Mouse (Mus musculus): Measurements from ENCODE around the gene Esyt3. TPM values are rescaled to one million over a fixed set of nuclear protein-coding genes. Genes with fewer than 3 reads are reported as not detected.

Gene Esyt3
- polyA plus RNA-seq (2014; fragmentation: Nextera tagmentation; extraction: Ambion mirVana): 0.29 and 0.58 TPM in 2 replicates

GRCm38 (mm10) chr9:99357921-99358692 is at the start of gene Esyt3:
Gene Esyt3, minus strand, starts transcription at chr9:99358557.
- peaks cover 12% of the 10 kb centered on the region; the same call in 1 of the 2 replicates for H3K4me1 ChIP-seq (ENCODE audit: control insufficient read depth, insufficient read depth, low read length)
- H3K9ac ChIP-seq (replicated peaks; ENCODE audit: low read depth, low read length): peak within 1 kb of the TSS; percentile 21; the same call in 1 of the 2 replicates
- peaks cover 28% of the 10 kb centered on the region for H3K27me3 ChIP-seq (ENCODE audit: control insufficient read depth, insufficient read depth, low read length)
- no peaks in the 10 kb centered on the region for H3K9me3 ChIP-seq (ENCODE audit: control insufficient read depth, low read depth, low read length)
- peak within 1 kb of the TSS; percentile 97 for H3K4me2 ChIP-seq (replicated peaks; ENCODE audit: low read depth, low read length)
- under 1% methylated on average over 66 of the region's 66 CpGs for WGBS
- H3K36me3 ChIP-seq (ENCODE audit: control insufficient read depth, insufficient read depth, low read length): no peaks in the 10 kb centered on the region
- peak; percentile 75 for ATAC-seq (ENCODE audit: insufficient number of reproducible peaks, insufficient read depth, low FRiP score, low read depth)
- H3K4me3 ChIP-seq (ENCODE audit: low read depth, low read length): peak within 1 kb of the TSS; percentile 44
- no peak within 1 kb of the TSS for H3K27ac ChIP-seq (ENCODE audit: low read length)

GRCm38 (mm10) chr9:99401288-99401974 is 43.1 kb upstream of the Esyt3 start:
- WGBS: 76% methylated on average over 9 of the region's 9 CpGs
- no peaks in the 10 kb centered on the region for H3K36me3 ChIP-seq (ENCODE audit: control insufficient read depth, insufficient read depth, low read length)
- H3K4me1 ChIP-seq (ENCODE audit: control insufficient read depth, insufficient read depth, low read length): no peaks in the 10 kb centered on the region
- no peak overlapping the region for H3K4me2 ChIP-seq (replicated peaks; ENCODE audit: low read depth, low read length)
- H3K4me3 ChIP-seq (ENCODE audit: low read depth, low read length): no peak overlapping the region
- ATAC-seq (ENCODE audit: insufficient number of reproducible peaks, insufficient read depth, low FRiP score, low read depth): no peak
- no peaks in the 10 kb centered on the region for H3K27me3 ChIP-seq (ENCODE audit: control insufficient read depth, insufficient read depth, low read length)
- H3K9me3 ChIP-seq (ENCODE audit: control insufficient read depth, low read depth, low read length): no peaks in the 10 kb centered on the region
- no peak overlapping the region for H3K9ac ChIP-seq (replicated peaks; ENCODE audit: low read depth, low read length)
- no peak overlapping the region for H3K27ac ChIP-seq (ENCODE audit: low read length)

- Histone ChIP-seq H3K27ac (ENCODE audit: low read length) (no peak overlapping the region), H3K4me1 (ENCODE audit: control insufficient read depth, insufficient read depth, low read length) (no peaks in the 10 kb centered on the region), H3K27me3 (ENCODE audit: control insufficient read depth, insufficient read depth, low read length) (no peaks in the 10 kb centered on the region), H3K4me3 (ENCODE audit: low read depth, low read length) (no peak overlapping the region), H3K4me2 (replicated peaks; ENCODE audit: low read depth, low read length) (no peak overlapping the region), H3K36me3 (ENCODE audit: control insufficient read depth, insufficient read depth, low read length) (no peaks in the 10 kb centered on the region), H3K9me3 (ENCODE audit: control insufficient read depth, low read depth, low read length) (no peaks in the 10 kb centered on the region), H3K9ac (replicated peaks; ENCODE audit: low read depth, low read length) (no peak overlapping the region)
- ATAC-seq (ENCODE audit: insufficient number of reproducible peaks, insufficient read depth, low FRiP score, low read depth): no peak
- 66% methylated on average over 6 of the region's 6 CpGs for WGBS
These were observed 42.4 kb upstream of the Esyt3 start for GRCm38 (mm10) chr9:99400781-99401180.

DNA sequence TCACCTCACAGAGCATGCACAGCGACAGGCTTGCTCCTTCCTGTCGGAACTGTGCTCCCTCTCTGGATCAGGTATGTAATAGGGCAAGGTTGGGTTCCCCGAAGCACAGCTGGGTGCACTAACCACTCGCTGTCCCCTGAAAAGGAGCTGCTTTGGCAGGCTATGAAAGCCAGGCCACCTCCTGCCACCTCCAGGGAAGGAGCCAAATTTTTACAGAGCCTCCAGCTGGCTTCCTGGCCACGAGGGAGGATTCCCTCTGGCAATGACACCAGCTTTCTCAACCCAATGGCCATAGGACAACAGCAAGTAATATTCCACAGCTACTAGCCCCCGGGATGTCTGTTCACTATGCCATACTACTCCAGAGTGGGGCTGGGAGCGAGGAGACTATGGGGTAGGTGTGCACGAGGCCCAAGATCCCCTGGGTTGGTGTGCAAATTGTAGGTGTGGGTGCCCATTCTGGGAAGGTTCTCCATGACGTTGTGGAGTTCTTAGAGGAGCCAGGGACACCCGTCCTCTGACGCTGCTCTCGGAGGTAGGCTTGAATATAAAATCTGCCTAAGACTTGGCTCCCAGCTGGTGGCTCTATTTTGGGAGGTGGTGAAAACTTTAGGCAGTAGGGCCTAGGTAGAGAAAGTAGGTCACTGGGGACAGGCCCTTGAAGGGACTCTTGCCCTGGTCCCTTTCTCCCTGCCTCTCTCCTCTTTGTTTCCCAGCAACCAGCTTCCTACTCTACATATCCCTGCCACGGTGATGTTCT is 38.9 kb upstream of the Esyt3 start:
- no peaks in the 10 kb centered on the region for H3K27me3 ChIP-seq (ENCODE audit: control insufficient read depth, insufficient read depth, low read length)
- no peak overlapping the region for H3K9ac ChIP-seq (replicated peaks; ENCODE audit: low read depth, low read length)
- 80% methylated on average over 13 of the region's 13 CpGs for WGBS
- H3K36me3 ChIP-seq (ENCODE audit: control insufficient read depth, insufficient read depth, low read length): no peaks in the 10 kb centered on the region; the same call in none of the 2 replicates
- H3K4me3 ChIP-seq (ENCODE audit: low read depth, low read length): no peak overlapping the region
- H3K27ac ChIP-seq (ENCODE audit: low read length): no peak overlapping the region
- H3K4me1 ChIP-seq (ENCODE audit: control insufficient read depth, insufficient read depth, low read length): no peaks in the 10 kb centered on the region
- no peaks in the 10 kb centered on the region for H3K9me3 ChIP-seq (ENCODE audit: control insufficient read depth, low read depth, low read length)
- H3K4me2 ChIP-seq (replicated peaks; ENCODE audit: low read depth, low read length): no peak overlapping the region
- ATAC-seq (ENCODE audit: insufficient number of reproducible peaks, insufficient read depth, low FRiP score, low read depth): no peak

DNA sequence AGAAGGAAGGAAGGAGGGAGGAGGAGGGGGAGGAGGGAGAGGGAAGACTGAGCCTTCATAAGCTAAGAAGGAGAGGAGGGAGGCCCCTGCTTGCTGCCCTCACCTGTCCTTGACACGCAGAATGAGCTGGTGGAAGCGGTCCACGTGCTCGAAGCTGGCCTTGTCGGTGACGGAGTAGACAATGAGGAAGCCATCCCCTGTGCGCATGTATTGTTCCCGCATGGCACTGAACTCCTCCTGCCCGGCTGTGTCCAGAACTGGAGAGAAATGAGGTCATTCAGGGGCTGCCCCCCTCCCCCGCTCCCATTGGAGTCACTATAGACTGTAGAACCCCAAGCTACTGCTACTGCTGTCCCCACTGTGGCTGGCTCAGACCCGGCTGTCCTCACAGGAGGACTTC is 36.0 kb upstream of the Esyt3 start:
- Histone ChIP-seq H3K27me3 (ENCODE audit: control insufficient read depth, insufficient read depth, low read length) (no peaks in the 10 kb centered on the region), H3K27ac (ENCODE audit: low read length) (no peak overlapping the region), H3K4me2 (replicated peaks; ENCODE audit: low read depth, low read length) (no peak overlapping the region), H3K9ac (replicated peaks; ENCODE audit: low read depth, low read length) (no peak overlapping the region), H3K4me3 (ENCODE audit: low read depth, low read length) (no peak overlapping the region), H3K9me3 (ENCODE audit: control insufficient read depth, low read depth, low read length) (no peaks in the 10 kb centered on the region), H3K36me3 (ENCODE audit: control insufficient read depth, insufficient read depth, low read length) (no peaks in the 10 kb centered on the region; the same call in none of the 2 replicates), H3K4me1 (ENCODE audit: control insufficient read depth, insufficient read depth, low read length) (no peaks in the 10 kb centered on the region)
- peak; percentile 25; the same call in 1 of the 2 replicates for ATAC-seq (ENCODE audit: insufficient number of reproducible peaks, insufficient read depth, low FRiP score, low read depth)
- 76% methylated on average over 11 of the region's 11 CpGs for WGBS

- Histone ChIP-seq H3K4me3 (ENCODE audit: low read depth, low read length) (no peak overlapping the region), H3K36me3 (ENCODE audit: control insufficient read depth, insufficient read depth, low read length) (no peaks in the 10 kb centered on the region; the same call in none of the 2 replicates), H3K4me1 (ENCODE audit: control insufficient read depth, insufficient read depth, low read length) (no peaks in the 10 kb centered on the region), H3K27me3 (ENCODE audit: control insufficient read depth, insufficient read depth, low read length) (no peaks in the 10 kb centered on the region), H3K4me2 (replicated peaks; ENCODE audit: low read depth, low read length) (no peak overlapping the region), H3K9me3 (ENCODE audit: control insufficient read depth, low read depth, low read length) (no peaks in the 10 kb centered on the region), H3K27ac (ENCODE audit: low read length) (no peak overlapping the region), H3K9ac (replicated peaks; ENCODE audit: low read depth, low read length) (no peak overlapping the region)
- 95% methylated on average over 8 of the region's 8 CpGs for WGBS
- no peak for ATAC-seq (ENCODE audit: insufficient number of reproducible peaks, insufficient read depth, low FRiP score, low read depth)
These were observed 34.8 kb upstream of the Esyt3 start for GRCm38 (mm10) chr9:99393146-99393545.

DNA sequence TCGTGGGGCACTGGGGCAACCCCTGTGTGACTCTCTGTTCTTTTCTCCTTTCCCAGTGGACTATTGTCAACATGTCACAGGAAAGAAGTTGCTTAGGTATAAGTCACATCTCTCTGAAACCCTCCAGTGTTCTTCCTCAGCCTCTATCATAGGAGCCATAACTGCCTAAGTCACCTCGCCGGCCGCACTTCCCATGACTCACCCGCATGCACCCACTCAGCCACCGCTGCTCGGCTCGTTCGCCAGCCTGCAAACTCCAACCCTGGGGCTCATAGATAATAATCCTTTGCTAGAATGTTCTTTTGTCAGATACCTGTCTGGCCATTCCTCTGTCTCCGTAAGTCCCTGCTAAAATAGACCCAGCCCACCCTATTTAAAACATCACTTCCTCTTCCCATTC is 33.2 kb upstream of the Esyt3 start:
- H3K36me3 ChIP-seq (ENCODE audit: control insufficient read depth, insufficient read depth, low read length): no peaks in the 10 kb centered on the region; the same call in none of the 2 replicates
- no peak overlapping the region for H3K9ac ChIP-seq (replicated peaks; ENCODE audit: low read depth, low read length)
- no peaks in the 10 kb centered on the region for H3K4me1 ChIP-seq (ENCODE audit: control insufficient read depth, insufficient read depth, low read length)
- no peaks in the 10 kb centered on the region for H3K27me3 ChIP-seq (ENCODE audit: control insufficient read depth, insufficient read depth, low read length)
- H3K4me3 ChIP-seq (ENCODE audit: low read depth, low read length): no peak overlapping the region
- WGBS: 89% methylated on average over 10 of the region's 10 CpGs
- no peak overlapping the region for H3K27ac ChIP-seq (ENCODE audit: low read length)
- H3K4me2 ChIP-seq (replicated peaks; ENCODE audit: low read depth, low read length): no peak overlapping the region
- H3K9me3 ChIP-seq (ENCODE audit: control insufficient read depth, low read depth, low read length): no peaks in the 10 kb centered on the region
- no peak for ATAC-seq (ENCODE audit: insufficient number of reproducible peaks, insufficient read depth, low FRiP score, low read depth)

DNA sequence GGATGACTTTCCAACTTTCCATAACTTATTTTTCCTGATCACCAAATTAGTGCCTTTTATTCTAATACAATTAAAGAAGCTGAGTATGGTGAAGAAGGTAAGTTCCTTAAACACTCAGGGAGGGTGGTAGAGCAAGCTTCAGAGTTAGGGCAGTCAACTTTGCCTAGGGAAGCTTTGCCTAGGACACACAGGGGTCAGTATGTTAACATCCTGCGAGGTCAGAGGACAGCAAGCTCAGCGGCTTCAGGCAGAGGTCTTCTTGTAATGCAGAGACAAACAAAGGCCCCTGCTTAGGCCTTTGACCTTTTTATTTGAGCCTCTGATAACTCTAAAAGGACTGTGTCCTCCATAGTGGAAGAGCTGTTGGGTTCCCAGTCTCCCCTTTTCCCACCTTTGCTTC is 32.4 kb upstream of the Esyt3 start:
- 35% methylated on average over 2 of the region's 2 CpGs for WGBS
- no peaks in the 10 kb centered on the region; the same call in none of the 2 replicates for H3K36me3 ChIP-seq (ENCODE audit: control insufficient read depth, insufficient read depth, low read length)

More for the DNA sequence above, 32.4 kb upstream of the Esyt3 start:
- no peak overlapping the region for H3K27ac ChIP-seq (ENCODE audit: low read length)
- no peaks in the 10 kb centered on the region for H3K27me3 ChIP-seq (ENCODE audit: control insufficient read depth, insufficient read depth, low read length)
- ATAC-seq (ENCODE audit: insufficient number of reproducible peaks, insufficient read depth, low FRiP score, low read depth): no peak
- no peak overlapping the region for H3K4me3 ChIP-seq (ENCODE audit: low read depth, low read length)
- H3K4me2 ChIP-seq (replicated peaks; ENCODE audit: low read depth, low read length): no peak overlapping the region
- no peaks in the 10 kb centered on the region for H3K9me3 ChIP-seq (ENCODE audit: control insufficient read depth, low read depth, low read length)
- H3K4me1 ChIP-seq (ENCODE audit: control insufficient read depth, insufficient read depth, low read length): no peaks in the 10 kb centered on the region
- H3K9ac ChIP-seq (replicated peaks; ENCODE audit: low read depth, low read length): no peak overlapping the region

All from stomach, embryonic 14.5 days (tissue).